Mouse (Mus musculus): ENCODE results near the gene Phf23.
A peak's percentile ranks its signal among the peaks of the same experiment; 100 is the strongest.
"Not testable (repeated sequence)": the region's sequence is repeated elsewhere in the genome, so short reads cannot be mapped to it uniquely, and the experiment has no call there.

The Phf23 gene

GRCm38 (mm10) chr11:69995391-69995960 is at the start of gene Phf23:
Gene Phf23 (plus strand): TSS chr11:69995777.
- DNase-seq (ENCODE audit: low spot score): peak; percentile 94

GRCm38 (mm10) chr11:69945997-69946891 is 49.3 kb upstream of the Phf23 start:
- DNase-seq (ENCODE audit: low spot score): no peak

GRCm38 (mm10) chr11:69947337-69948065 is 48.1 kb upstream of the Phf23 start:
- DNase-seq (ENCODE audit: low spot score): peak; percentile 32

GRCm38 (mm10) chr11:69948066-69948762 is 47.4 kb upstream of the Phf23 start, which contains the start of gene Slc2a4:
Gene Slc2a4 (minus strand): TSS chr11:69948188.
- DNase-seq (ENCODE audit: low spot score): peak; percentile 91

- peak; percentile 82 for DNase-seq (ENCODE audit: low spot score)
Measured at GRCm38 (mm10) chr11:69948763-69949150, 46.8 kb upstream of the Phf23 start.

GRCm38 (mm10) chr11:69950807-69951459 is 44.6 kb upstream of the Phf23 start:
- DNase-seq (ENCODE audit: low spot score): no peak

GRCm38 (mm10) chr11:69952274-69952673 is 43.3 kb upstream of the Phf23 start:
- no peak for DNase-seq (ENCODE audit: low spot score)

- DNase-seq (ENCODE audit: low spot score): no peak
Measured at GRCm38 (mm10) chr11:69953267-69953915, 42.2 kb upstream of the Phf23 start.

- not testable (repeated sequence) for DNase-seq (ENCODE audit: low spot score)
Measured at GRCm38 (mm10) chr11:69955618-69956017, 40.0 kb upstream of the Phf23 start.

GRCm38 (mm10) chr11:69956218-69956617 is 39.4 kb upstream of the Phf23 start:
- DNase-seq (ENCODE audit: low spot score): no peak

- no peak for DNase-seq (ENCODE audit: low spot score)
Measured at GRCm38 (mm10) chr11:69960616-69961015, 35.0 kb upstream of the Phf23 start.

- no peak for DNase-seq (ENCODE audit: low spot score)
Measured at GRCm38 (mm10) chr11:69961841-69962240, 33.7 kb upstream of the Phf23 start.

GRCm38 (mm10) chr11:69964650-69965270 is 30.8 kb upstream of the Phf23 start, which contains the start of gene Cldn7:
Gene Cldn7 (plus strand): TSS chr11:69964779.
- no peak for DNase-seq (ENCODE audit: low spot score)

- no peak for DNase-seq (ENCODE audit: low spot score)
Measured at GRCm38 (mm10) chr11:69965271-69966005, 30.1 kb upstream of the Phf23 start.

- DNase-seq (ENCODE audit: low spot score): no peak
Measured at GRCm38 (mm10) chr11:69966006-69966859, 29.3 kb upstream of the Phf23 start.

GRCm38 (mm10) chr11:69966860-69967517 is 28.6 kb upstream of the Phf23 start:
- DNase-seq (ENCODE audit: low spot score): no peak

- DNase-seq (ENCODE audit: low spot score): no peak
Measured at GRCm38 (mm10) chr11:69968793-69969192, 26.8 kb upstream of the Phf23 start.

GRCm38 (mm10) chr11:69970222-69970621 is 25.4 kb upstream of the Phf23 start:
- DNase-seq (ENCODE audit: low spot score): no peak

All from ovary, postnatal 14 days (tissue).